Mouse (Mus musculus) ovary, adult 18-20 months (tissue): ENCODE measurements at regions not wholly inside any gene's neighbourhood (a gene's known extent, or its start where the extent isn't known, plus 50 kb on each side); places are given as distances from the start of the nearest gene placed in this dataset.

Experiments
- DNase-seq: peaks from one replicate; pipeline ENCODE4 v3.0.0; 2022; ENCODE audit warnings: low spot score, mixed read lengths

- DNase-seq, result no peak
Measured at GRCm38 (mm10) chr19:23044510-23045464, 96.2 kb upstream of the Klf9 start.

GRCm38 (mm10) chr19:23051456-23051855, 89.6 kb upstream of the Klf9 start:
- no peak for DNase-seq

- DNase-seq, result peak; percentile 36
Measured at GRCm38 (mm10) chr19:23054440-23054839, 86.6 kb upstream of the Klf9 start.

GRCm38 (mm10) chr19:23055916-23056805, 84.9 kb upstream of the Klf9 start:
- no peak for DNase-seq

- DNase-seq, result peak; percentile 73
Measured at GRCm38 (mm10) chr19:23056851-23057707, 83.9 kb upstream of the Klf9 start.

GRCm38 (mm10) chr19:23057739-23058501, 83.1 kb upstream of the Klf9 start:
- DNase-seq, result no peak

- no peak for DNase-seq
Measured at GRCm38 (mm10) chr19:23058502-23058900, 82.5 kb upstream of the Klf9 start.

GRCm38 (mm10) chr19:23061081-23061640, 79.9 kb upstream of the Klf9 start:
- DNase-seq, result no peak

- no peak for DNase-seq
Measured at GRCm38 (mm10) chr19:23061906-23062305, 79.1 kb upstream of the Klf9 start.

- no peak for DNase-seq
Measured at GRCm38 (mm10) chr19:23062851-23063250, 78.2 kb upstream of the Klf9 start.

GRCm38 (mm10) chr19:23065548-23065947, 75.5 kb upstream of the Klf9 start:
- DNase-seq, result no peak

GRCm38 (mm10) chr19:23066726-23067125, 74.3 kb upstream of the Klf9 start:
- DNase-seq, result no peak

- DNase-seq, result no peak
Measured at GRCm38 (mm10) chr19:23068600-23068999, 72.4 kb upstream of the Klf9 start.

- DNase-seq, result no peak
Measured at GRCm38 (mm10) chr19:23069656-23070055, 71.4 kb upstream of the Klf9 start.

GRCm38 (mm10) chr19:23071000-23071399, 70.0 kb upstream of the Klf9 start:
- no peak for DNase-seq

GRCm38 (mm10) chr19:23074602-23075570, 66.1 kb upstream of the Klf9 start:
- no peak for DNase-seq

- no peak for DNase-seq
Measured at GRCm38 (mm10) chr19:23075790-23076189, 65.2 kb upstream of the Klf9 start.

- DNase-seq, result no peak
Measured at GRCm38 (mm10) chr19:23085173-23085660, 55.8 kb upstream of the Klf9 start.

- DNase-seq, result no peak
Measured at GRCm38 (mm10) chr19:23087575-23087974, 53.5 kb upstream of the Klf9 start.
